Mouse (Mus musculus) limb, embryonic 10.5 days (tissue): ENCODE measurements around the gene Ralgapa2. TPM values are rescaled to one million over a fixed set of nuclear protein-coding genes. Genes with fewer than 3 reads are reported as not detected.
A peak's percentile ranks its signal among the peaks of the same experiment; 100 is the strongest.

ENCODE experiments used
- DNase-seq: peaks from one replicate; pipeline ENCODE4 v3.0.0-alpha.2; 2017; ENCODE audit warnings: low spot score
- H3K27ac ChIP-seq: fragments of 300-500 bp; sonication (generic); 2 replicates; pipeline ENCODE4 v1.5.1; 2016; ENCODE audit warnings: mild to moderate bottlenecking
- H3K27me3 ChIP-seq: fragments of 300-500 bp; sonication (generic); 2 replicates; pipeline ENCODE4 v1.6.1; 2016; ENCODE audit warnings: low read depth, mild to moderate bottlenecking; ENCODE audit not compliant: poor library complexity, severe bottlenecking
- H3K36me3 ChIP-seq: fragments of 300-500 bp; sonication (generic); 2 replicates; pipeline ENCODE4 v1.6.1; 2016; ENCODE audit warnings: mild to moderate bottlenecking, moderate library complexity
- H3K4me1 ChIP-seq: fragments of 300-500 bp; sonication (generic); 2 replicates; pipeline ENCODE4 v1.6.1; 2016
- H3K4me3 ChIP-seq: fragments of 300-500 bp; sonication (generic); 2 replicates; pipeline ENCODE4 v1.5.1; 2016; ENCODE audit warnings: mild to moderate bottlenecking, moderate library complexity
- H3K9me3 ChIP-seq: fragments of 300-500 bp; sonication (generic); replicated peaks from 2 replicates; pipeline ENCODE4 v1.6.1; 2016; ENCODE audit warnings: mild to moderate bottlenecking
- WGBS: fragments of 180-500 bp; shearing (Covaris S2); methylation state at CpG from one replicate; pipeline ENCODE4 v1.1.7; 2016; 5-methylcytosine and 5-hydroxymethylcytosine counted together
- polyA plus RNA-seq: library from polyadenylated mRNA; unstranded; fragments of >200 nt; fragmentation: Nextera tagmentation; extraction: Ambion mirVana; gene quantifications from 2 replicates; pipeline ENCODE4 v1.2.1, GENCODE M21; 2016

Ralgapa2 gene
- polyA plus RNA-seq = 9.0 and 10.5 TPM in 2 replicates

GRCm38 (mm10) chr2:146511911-146512580 is at the start of gene Ralgapa2:
TSS of gene Ralgapa2 (minus strand) at chr2:146512344.
- no peaks in the 10 kb centered on the region for H3K27me3 ChIP-seq
- WGBS = 2% methylated on average over 53 of the region's 57 CpGs
- H3K27ac ChIP-seq = peak within 1 kb of the TSS; percentile 92
- H3K9me3 ChIP-seq = no peaks in the 10 kb centered on the region
- no peaks in the 10 kb centered on the region for H3K36me3 ChIP-seq
- peak; percentile 99 for DNase-seq
- H3K4me1 ChIP-seq = peaks cover 9% of the 10 kb centered on the region
- H3K4me3 ChIP-seq = peak within 1 kb of the TSS; percentile 90

DNA sequence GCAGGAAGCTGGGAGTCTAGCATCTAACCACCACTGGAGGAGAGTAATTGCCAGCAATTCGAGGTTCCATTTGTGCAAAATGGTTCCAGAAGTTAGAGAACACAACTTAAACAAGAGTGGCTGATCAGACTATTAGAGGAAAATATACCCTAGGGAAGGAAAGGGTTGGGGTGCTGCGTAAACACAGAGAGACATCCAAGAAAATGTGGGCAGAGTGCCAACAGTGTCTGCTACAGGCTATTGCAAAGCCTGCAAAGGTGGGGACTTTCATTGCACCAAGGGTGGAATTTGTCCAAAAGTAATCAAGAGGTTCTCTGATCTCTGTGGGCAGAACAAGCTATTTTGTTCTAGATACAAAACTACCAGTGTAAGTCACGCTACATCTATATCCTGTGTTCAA is 49.4 kb upstream of the Ralgapa2 start:
- Histone ChIP-seq H3K4me1 (peaks cover 8% of the 10 kb centered on the region), H3K27me3 (no peaks in the 10 kb centered on the region), H3K4me3 (no peak overlapping the region), H3K36me3 (no peaks in the 10 kb centered on the region), H3K9me3 (no peaks in the 10 kb centered on the region), H3K27ac (no peak overlapping the region)
- DNase-seq = no peak
- whole genome bisulfite sequencing = 82% methylated on average over 3 of the region's 3 CpGs

DNA sequence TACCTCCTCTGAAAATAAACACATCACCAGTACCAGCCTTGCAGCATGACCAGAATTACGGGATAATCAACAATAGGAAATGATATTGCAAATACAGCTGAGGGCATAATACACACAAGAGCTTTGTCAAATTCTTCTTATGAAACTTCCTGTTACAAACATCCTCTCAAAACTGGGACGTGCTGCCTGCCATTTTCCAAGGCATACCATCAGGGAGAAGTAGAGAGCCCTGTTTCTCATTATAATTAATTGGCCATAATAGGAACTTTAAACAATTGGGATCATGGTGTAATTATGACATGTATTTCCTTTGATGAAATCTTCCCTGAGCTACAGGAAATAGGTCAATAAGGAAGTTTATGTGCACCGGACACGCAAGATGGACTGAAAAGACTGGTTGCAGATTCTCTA is 48.5 kb upstream of the Ralgapa2 start:
- Histone ChIP-seq H3K9me3 (no peaks in the 10 kb centered on the region), H3K36me3 (no peaks in the 10 kb centered on the region), H3K4me1 (peaks cover 8% of the 10 kb centered on the region), H3K27ac (no peak overlapping the region), H3K4me3 (no peak overlapping the region), H3K27me3 (no peaks in the 10 kb centered on the region)
- WGBS = 58% methylated on average over 4 of the region's 4 CpGs
- DNase-seq = no peak

DNA sequence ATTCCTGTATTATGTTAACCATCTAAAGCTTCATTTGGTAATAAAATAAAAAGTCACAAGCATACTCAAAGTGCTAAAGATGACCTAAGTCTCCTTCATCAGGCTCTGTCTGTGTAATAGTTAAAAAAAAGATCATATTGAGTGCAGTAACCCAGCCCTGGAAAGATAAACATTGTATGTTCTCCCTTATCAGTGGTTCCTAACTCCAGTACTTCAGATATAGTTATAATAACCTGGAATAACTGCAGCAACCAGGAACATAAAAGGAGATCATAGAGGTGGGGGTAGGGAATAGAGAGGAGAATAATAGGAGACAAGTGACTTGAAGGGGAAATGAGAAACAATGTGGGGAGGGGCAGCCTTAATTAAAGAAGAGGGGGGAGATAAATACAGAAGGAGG is 44.0 kb upstream of the Ralgapa2 start:
- H3K4me1 ChIP-seq = peaks cover 8% of the 10 kb centered on the region
- no peak for DNase-seq

DNA sequence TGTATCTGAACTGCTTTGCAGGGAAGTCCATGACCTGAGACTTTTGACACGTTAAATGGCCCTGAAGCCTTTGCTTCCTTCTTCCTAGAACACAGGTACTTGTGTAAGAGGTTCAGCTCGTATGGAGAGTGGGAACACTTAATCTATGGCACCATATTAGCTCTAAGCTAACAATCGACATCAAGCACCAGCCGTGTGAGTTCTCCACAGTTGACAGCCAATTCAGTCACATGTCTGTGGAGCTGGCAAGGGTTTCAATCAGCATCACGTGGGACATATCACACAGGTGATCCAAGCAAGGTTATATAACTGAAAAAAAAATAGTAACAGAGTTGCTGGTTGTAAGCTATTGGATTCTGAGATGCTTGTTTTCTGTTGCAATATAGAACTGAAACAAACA is 43.2 kb upstream of the Ralgapa2 start:
- H3K4me3 ChIP-seq = no peak overlapping the region
- 78% methylated on average over 5 of the region's 5 CpGs for WGBS
- DNase-seq = no peak

More for the DNA sequence above, 44.0 kb upstream of the Ralgapa2 start:
- Histone ChIP-seq H3K4me3 (no peak overlapping the region), H3K27ac (no peak overlapping the region), H3K27me3 (no peaks in the 10 kb centered on the region), H3K36me3 (no peaks in the 10 kb centered on the region), H3K9me3 (no peaks in the 10 kb centered on the region)

GRCm38 (mm10) chr2:146553701-146554100 is 41.6 kb upstream of the Ralgapa2 start:
- Histone ChIP-seq H3K4me3 (no peak overlapping the region), H3K27ac (no peak overlapping the region), H3K4me1 (peaks cover 6% of the 10 kb centered on the region), H3K27me3 (no peaks in the 10 kb centered on the region), H3K36me3 (no peaks in the 10 kb centered on the region), H3K9me3 (no peaks in the 10 kb centered on the region)
- DNase-seq = no peak
- WGBS = 65% methylated on average over 2 of the region's 2 CpGs

More for the DNA sequence above, 43.2 kb upstream of the Ralgapa2 start:
- no peaks in the 10 kb centered on the region for H3K36me3 ChIP-seq
- H3K4me1 ChIP-seq = peaks cover 2% of the 10 kb centered on the region
- H3K9me3 ChIP-seq = no peaks in the 10 kb centered on the region
- H3K27ac ChIP-seq = no peak overlapping the region
- no peaks in the 10 kb centered on the region for H3K27me3 ChIP-seq

DNA sequence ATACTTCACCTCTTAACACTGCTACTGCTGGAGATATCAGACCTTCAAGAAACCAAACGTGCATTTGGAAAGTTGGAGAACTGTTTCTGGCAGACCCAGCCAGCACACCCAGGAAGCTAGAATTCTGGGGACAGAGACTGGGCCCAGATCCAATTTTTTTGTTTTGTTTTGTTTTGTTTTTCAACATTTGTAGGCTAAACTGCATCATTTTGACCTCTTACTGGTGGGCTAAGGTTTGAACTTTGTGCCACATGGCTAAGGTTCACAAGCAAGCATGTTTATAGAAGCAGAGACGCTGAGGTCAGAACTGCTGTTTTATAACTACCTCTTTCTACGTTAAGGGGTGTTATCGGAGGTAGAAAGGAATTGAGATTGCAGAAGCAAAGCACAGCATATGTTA is 39.7 kb upstream of the Ralgapa2 start:
- H3K4me3 ChIP-seq = no peak overlapping the region
- H3K27ac ChIP-seq = no peak overlapping the region
- H3K4me1 ChIP-seq = peaks cover 6% of the 10 kb centered on the region
- 85% methylated on average over 4 of the region's 4 CpGs for WGBS
- no peaks in the 10 kb centered on the region for H3K27me3 ChIP-seq
- no peaks in the 10 kb centered on the region for H3K36me3 ChIP-seq
- DNase-seq = no peak
- no peaks in the 10 kb centered on the region for H3K9me3 ChIP-seq

DNA sequence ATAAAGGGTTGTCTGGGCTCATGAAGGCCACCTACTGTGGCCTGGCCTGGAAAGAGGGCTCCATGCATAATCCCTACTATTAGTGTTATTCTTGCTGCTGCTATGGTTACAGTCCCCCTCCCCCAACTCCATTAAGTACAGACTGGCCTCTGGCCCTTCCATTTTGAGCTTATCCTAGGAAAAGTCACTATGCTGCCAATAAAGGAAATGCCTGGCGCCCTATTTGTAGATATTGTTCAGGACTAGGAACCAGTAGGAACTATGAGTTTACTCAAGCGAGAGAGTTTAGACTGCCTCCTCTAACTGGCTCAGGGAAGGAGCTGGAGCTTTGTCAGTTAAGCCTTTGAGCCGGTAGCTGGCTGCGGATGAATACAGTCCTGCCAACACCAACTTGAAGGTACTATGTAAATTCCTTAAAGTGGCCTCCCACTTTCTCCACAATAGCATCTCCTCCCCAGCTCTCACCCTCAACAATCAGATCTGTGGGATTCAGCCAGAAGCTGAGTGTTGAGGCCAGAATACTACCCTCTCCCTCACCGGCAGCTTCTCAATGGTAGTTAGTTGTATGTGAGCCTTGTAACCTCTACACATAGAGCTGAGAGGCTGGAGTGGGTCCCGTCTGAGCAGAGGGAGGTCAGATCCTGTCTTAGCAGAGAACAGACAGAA is 37.1 kb upstream of the Ralgapa2 start:
- WGBS = 32% methylated on average over 6 of the region's 6 CpGs
- Histone ChIP-seq H3K27me3 (no peaks in the 10 kb centered on the region), H3K4me1 (peaks cover 10% of the 10 kb centered on the region), H3K27ac (no peak overlapping the region), H3K36me3 (no peaks in the 10 kb centered on the region), H3K4me3 (no peak overlapping the region), H3K9me3 (no peaks in the 10 kb centered on the region)
- DNase-seq = no peak

DNA sequence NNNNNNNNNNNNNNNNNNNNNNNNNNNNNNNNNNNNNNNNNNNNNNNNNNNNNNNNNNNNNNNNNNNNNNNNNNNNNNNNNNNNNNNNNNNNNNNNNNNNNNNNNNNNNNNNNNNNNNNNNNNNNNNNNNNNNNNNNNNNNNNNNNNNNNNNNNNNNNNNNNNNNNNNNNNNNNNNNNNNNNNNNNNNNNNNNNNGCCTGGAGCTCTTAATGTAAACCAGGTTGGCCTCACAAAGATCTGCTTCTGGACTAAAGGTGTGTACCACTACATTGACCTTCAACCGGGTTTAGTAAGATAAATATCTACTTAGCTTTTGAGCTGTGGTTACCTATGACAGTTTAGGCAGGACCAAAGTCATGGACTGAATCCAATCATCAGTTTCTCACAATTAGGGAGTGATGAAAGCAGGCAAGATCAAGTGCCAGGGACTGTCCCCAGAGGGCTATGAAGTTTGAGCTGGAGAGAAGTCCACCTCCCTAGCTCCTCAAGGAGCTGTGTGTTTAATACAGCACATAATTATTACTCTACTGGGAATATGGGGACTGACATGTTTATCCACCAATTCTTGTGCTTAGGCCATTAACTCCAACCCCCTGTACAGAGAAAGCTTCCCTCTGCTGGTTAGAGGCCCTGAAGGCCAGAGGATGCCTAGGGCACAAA is 32.1 kb upstream of the Ralgapa2 start:
- 74% methylated on average over 1 of the region's 1 CpGs for WGBS
- no peaks in the 10 kb centered on the region for H3K27me3 ChIP-seq
- H3K4me3 ChIP-seq = no peak overlapping the region
- H3K9me3 ChIP-seq = 0 out of 2 replicates have a peak, but pooled peaks cover 3% of the 10 kb centered on the region
- peaks cover 11% of the 10 kb centered on the region for H3K4me1 ChIP-seq
- no peak for DNase-seq
- no peaks in the 10 kb centered on the region for H3K36me3 ChIP-seq
- H3K27ac ChIP-seq = no peak overlapping the region

DNA sequence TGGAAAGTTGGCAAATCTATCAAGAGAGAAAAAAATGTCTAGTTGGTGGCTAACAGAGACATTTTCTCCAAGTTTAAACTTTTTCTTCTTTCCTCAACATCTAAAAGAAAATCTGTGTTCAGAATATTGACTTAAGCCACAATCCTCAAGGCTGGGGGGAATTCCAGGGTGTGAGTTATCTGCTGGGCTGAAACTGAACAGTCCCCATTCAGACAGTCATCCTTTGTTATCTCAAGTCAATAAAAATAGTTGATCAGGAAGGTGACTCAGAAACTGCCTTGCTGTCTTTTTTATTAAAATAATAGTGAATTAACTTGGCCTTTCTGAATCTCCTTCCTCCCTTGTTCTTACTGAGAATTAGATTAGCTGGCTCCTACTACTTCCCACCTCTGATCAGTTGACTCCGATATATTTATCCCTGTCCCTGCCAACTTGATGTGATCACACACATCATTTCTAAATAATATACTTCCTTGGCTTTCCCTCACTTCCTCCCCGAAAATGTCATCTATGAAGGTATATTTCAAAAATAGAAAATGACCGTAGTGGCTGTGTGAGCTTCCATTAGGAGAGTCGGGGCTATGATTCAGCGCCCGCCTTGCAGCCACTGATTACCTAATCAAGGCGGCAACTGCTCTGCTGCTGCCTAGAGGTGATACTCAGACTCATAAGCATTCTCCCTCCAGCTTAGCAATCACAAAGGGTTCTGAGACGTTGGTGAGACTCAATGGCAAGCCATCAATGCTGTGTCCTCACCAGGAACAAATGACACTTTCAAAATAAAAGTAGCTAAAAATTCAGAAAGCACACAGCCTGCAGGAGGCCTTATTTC is 21.2 kb upstream of the Ralgapa2 start:
- no peaks in the 10 kb centered on the region for H3K36me3 ChIP-seq
- WGBS = 74% methylated on average over 8 of the region's 8 CpGs
- H3K4me1 ChIP-seq = no peaks in the 10 kb centered on the region
- H3K27ac ChIP-seq = no peak overlapping the region
- H3K27me3 ChIP-seq = no peaks in the 10 kb centered on the region
- no peaks in the 10 kb centered on the region for H3K9me3 ChIP-seq
- DNase-seq = no peak
- no peak overlapping the region for H3K4me3 ChIP-seq

DNA sequence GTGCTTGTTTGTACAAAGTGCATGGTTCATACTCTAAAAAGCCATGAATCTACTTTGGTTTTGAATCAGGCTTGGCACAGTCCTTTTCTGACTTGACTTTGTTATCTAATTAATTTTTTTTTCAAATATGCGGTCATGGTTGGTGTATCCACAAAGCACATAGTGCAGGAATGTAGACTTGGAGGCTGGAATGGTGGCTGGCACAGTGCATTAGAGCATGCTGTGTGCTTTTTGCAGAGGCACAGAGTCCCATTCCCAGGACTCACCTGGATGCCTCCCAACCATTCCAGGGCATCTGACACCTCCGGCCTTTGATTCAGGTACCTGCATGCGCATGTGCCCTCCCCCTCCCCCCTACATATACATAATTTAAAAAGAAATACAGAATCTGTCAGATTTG is 20.3 kb upstream of the Ralgapa2 start:
- Histone ChIP-seq H3K27me3 (no peaks in the 10 kb centered on the region), H3K4me3 (no peak overlapping the region), H3K36me3 (no peaks in the 10 kb centered on the region), H3K9me3 (no peaks in the 10 kb centered on the region), H3K27ac (no peak overlapping the region), H3K4me1 (no peaks in the 10 kb centered on the region)
- DNase-seq = no peak
- WGBS = 85% methylated on average over 3 of the region's 3 CpGs

DNA sequence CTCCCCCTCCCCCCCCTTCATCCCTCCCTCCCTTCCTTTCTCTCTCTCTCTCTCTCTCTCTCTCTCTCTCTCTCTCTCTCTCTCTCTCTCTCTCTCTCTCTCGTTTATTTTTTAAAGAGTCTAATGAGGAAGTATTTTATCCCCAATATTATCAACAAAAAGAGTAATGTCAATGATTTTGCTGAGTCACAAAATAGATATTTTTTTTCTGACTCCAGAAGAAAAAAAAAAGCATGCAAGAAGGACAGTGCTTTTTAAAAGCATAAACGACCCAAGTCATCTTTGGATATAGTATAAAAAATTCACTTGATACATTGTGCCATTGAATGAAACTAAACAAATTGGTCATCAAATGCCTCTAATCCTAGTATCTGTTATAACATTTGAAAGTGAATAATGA is 13.3 kb upstream of the Ralgapa2 start:
- H3K27ac ChIP-seq = no peak overlapping the region
- no peaks in the 10 kb centered on the region for H3K27me3 ChIP-seq
- no peak for DNase-seq
- no peak overlapping the region for H3K4me3 ChIP-seq
- H3K9me3 ChIP-seq = no peaks in the 10 kb centered on the region
- WGBS = 60% methylated on average over 2 of the region's 2 CpGs
- H3K4me1 ChIP-seq = no peaks in the 10 kb centered on the region
- H3K36me3 ChIP-seq = no peaks in the 10 kb centered on the region
